Mouse (Mus musculus) brain, embryonic 18.5 days (tissue): ENCODE measurements around the gene Vegfa.

Source experiments
- DNase-seq: peaks from one replicate; pipeline ENCODE4 v3.0.0-alpha.2; 2012; ENCODE audit warnings: low read depth, low spot score

The Vegfa gene

DNA sequence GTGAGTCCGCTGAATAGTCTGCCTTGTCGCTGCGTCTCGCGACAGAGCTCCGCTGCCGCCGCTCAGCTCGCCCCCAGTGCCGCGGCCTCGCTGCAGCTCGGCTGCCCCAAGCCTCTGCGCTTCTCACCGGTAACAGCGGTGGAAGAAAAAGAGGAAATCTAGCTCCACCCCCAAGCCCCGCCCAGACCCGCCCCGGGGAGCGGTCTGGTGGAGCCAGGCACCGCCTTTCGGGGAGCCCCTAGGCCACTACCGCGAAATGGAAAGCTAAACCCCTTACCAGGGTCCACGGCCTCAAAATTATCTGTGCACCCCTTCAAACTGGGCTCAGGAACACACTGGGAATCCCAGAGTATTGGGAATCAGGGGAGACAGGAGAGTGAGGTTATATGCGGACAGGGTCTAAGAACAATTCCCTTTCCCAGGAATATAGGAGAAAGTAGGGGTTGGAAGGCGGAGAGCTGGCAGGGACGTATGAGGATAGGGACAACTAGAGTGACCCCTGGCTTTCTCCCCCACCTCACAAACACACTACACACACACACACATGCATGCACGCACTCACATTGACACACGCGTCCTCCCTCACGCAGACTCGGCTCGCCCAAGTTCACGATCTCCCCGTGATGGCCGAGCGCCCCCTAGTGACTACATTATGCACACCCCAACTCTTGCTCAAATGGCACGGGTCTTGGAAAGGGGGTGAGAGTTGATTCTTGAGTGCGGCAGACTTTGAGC lies at the start of gene Vegfa:
Gene Vegfa, minus strand, starts transcription at position 113 of the 735 bp plus-strand sequence.
- DNase-seq = peak; percentile 80

DNA sequence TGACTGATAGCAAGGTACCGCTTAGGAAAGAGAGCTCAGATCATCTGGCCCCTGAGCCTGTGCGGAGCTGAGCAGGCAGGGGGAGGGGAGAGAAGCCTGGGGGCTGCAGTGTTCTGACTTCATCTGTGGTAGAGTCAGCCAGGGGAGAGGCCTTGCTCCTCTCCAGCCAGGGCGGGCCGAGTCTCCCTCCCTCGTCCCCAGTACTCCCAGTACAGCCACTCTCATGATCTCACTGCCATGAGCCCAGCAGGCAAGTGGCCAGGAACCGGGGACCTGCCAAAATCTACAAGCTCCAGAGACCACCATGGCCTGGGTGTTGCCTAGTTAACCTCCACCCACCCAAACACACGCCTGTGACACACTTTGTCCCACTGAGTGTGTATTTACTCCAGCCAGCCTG lies 49.5 kb upstream of the Vegfa start:
- DNase-seq = no peak

GRCm38 (mm10) chr17:46081042-46081441 lies 48.9 kb upstream of the Vegfa start:
- DNase-seq = no peak

DNA sequence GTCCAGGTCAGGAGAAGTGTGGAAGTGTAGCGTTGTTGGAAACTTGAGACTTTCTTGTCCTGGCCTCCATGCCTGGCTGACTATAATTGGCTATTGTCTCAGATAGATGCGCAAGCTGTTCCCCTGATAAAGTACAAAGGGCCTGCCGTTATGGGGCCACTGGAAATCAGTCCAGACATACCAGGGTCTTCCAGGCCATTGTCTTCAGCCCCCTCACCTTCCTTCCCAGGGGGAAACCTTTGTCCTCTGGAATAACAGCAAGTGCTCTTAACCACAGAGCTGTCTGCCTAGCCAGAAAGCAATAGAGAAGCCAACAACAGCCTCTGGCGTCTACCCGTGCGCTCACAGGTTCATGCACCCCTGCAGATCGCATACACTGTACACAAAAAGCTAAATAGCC lies 48.2 kb upstream of the Vegfa start:
- DNase-seq = no peak

DNA sequence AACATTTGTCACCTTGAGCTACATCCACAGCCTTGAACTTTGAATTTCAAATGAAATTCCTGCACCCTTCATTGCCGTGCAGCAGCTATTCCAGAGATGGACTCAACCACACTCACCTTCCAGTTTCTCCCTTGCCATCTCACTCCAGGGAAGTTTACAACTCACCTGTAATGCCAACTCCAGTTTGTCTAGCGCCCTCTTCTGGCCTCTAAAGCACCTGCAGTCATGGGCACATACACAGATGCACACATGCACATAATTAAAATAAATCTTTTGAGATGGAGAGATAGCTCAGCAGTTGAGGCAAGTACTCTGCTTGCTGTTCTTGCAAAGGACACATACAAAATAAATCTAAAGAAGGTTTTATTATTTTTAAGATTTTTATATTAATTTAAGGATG lies 46.9 kb upstream of the Vegfa start:
- DNase-seq = no peak

DNA sequence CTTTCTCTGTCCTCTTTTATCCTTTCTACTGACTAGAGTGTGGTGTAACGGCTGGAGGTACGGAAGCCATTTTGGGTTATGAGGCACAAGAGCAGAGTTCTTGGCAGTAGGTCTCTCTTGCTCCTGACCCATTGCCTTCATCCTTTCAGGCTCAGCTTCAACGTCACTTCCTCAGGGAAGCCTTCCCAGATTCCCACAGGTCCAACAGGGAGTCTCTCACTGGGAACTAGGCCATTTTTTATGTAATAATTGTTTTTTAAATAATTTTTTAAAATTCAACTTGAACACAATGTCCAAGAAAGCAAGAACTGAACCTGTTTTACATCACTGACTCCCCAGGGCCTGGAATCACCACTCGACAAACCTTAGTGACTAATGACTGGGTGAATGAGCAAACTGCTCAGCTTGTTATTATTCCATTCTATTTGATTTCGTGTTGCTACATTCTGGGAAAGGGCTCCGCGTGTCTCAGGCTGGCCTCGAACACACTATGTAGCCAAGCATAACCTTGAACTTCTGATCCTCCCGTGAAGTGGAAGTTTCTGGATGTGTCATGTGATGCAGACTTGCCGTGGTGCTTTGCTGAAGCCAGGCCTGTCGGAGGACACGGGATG lies 45.9 kb upstream of the Vegfa start:
- DNase-seq = no peak

GRCm38 (mm10) chr17:46076260-46076551 lies 44.0 kb upstream of the Vegfa start:
- DNase-seq = no peak

DNA sequence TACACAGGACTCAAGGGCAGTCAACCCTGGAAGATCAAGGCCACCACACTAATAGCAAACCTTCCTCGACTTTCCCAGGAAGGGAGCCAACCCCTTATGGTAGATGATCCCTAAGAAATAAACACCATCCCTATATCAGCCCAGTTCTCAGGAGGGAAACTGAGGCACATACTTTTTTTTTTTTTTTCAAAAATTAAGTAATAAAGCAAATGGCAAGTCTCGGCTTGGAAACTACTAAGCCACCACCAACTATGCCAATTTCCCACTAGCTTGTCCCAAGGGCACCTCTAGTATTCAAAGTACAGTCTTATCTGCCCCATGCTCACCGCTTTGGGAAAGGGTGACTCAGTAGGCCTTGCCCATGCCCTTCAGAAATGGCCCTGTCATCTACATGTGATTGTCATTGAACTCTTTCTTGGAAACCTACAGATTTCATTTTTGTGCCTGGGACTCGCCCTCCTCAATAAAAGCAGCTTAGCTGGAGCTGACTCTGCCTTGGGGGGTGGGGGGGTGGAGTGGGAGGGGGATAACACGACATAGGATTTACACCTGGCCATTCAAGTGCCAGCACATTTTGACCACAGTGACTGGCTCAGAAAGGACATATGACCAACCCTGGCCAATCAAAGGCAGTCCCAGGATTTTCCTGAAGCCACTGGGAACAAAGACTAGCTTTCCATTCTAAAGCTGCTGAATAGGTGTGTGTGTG lies 43.5 kb upstream of the Vegfa start:
- no peak for DNase-seq

DNA sequence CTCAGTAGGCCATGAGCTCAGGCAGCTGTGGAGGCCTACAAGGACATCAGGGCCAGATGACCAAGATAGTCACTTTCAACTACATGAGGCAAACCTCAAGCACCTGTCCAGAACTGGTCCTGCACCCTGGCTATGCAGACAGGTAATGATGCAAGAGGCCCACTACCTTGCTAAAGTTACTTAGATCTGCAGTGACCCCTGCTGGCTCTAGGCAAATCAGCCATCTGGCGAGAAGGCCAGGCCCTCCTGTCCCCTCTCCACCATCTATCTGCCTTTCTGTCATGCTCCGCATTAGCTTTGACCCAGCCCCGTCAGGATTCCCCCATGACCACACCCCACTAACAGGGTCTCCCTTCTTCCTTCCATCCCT lies 42.9 kb upstream of the Vegfa start:
- no peak for DNase-seq

GRCm38 (mm10) chr17:46074398-46075115 lies 42.4 kb upstream of the Vegfa start:
- DNase-seq = no peak

GRCm38 (mm10) chr17:46073730-46074301 lies 41.6 kb upstream of the Vegfa start:
- DNase-seq = no peak

DNA sequence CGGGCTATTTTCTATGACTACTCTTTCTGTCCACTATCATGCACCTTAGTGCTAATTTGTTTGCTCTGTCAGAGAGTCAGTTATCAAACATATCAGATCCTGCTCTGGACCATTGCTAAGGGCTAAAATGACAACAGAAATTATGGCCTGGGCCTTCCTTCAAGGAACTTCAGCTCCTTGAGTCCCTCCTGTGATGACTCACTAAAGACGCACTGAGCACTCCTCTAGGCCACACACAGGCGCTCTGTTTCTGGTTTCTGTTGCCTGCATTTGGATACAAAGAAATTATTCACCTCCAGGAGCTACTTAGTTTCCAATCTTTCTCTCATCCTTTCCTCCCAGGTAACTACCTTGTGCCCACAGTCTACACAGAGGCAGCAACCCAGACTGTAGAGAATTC lies 39.4 kb upstream of the Vegfa start:
- no peak for DNase-seq

DNA sequence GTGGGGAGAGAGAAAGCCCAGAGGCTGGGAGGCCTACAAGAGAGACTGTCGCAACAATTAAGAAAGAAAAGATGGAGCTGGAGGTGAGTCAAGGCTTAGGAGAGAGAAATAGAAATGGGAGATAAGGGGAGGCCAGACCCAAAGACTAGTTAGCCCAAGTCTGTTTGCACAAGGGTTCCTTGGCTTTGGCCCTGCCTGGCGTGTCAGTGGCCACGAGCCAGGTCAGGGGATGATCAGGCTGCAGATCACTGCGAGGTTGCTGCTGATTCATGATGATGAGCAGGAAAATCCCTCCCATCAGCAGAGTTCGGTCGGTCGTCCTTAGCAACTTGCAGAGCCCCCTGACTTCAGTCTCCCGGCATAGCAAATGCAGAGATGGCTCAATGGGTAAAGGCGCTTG lies 37.9 kb upstream of the Vegfa start:
- no peak for DNase-seq

DNA sequence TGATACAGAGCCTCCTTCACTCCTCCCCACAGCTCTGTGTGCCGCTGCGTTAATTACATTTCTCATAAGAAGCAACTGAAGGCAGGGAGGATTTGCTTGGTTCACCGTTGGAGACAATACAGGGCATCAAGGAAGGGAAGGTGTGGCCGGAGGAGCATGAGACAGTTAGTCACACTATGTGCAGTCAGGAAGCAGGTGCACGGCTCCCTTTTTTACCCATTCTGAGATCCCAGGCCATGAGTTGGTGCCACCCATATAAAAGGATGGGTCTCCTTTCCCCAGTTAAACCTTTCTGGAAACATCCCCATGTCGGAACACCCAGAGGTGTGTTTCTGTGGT lies 31.8 kb upstream of the Vegfa start:
- no peak for DNase-seq

DNA sequence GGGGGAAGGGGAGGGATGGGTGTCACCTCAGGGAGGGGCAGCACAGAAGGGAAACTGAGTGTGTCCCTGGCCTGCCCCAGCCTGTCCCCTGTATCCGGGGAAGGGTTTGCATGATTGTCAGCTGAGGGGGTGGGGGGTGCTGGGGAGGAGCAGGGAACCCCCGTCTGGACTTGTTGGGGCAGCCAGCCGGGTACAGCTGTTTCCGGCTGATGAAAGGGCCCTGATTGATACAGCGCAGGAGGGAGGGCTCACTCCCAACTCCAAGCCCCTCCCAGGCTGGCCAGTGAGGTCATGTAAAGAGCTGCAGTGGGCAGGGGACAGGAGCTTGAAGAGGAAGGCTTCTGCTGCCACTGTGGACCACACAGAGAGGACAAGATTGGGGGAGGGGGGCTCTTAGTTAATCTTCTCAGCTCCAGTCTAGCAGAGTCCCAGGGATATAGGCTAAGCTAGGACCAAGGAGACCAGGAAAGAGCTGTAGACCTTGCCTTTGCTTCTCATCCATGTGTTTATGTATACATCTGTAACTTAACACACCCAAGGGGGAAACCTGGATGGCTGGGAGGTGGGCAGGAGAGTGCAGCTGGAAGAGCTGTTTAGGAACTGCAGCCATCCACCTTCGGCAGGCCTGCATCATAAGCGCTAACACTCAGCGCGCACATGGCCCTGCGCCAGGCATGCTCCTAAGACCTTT lies 31.3 kb upstream of the Vegfa start:
- no peak for DNase-seq

DNA sequence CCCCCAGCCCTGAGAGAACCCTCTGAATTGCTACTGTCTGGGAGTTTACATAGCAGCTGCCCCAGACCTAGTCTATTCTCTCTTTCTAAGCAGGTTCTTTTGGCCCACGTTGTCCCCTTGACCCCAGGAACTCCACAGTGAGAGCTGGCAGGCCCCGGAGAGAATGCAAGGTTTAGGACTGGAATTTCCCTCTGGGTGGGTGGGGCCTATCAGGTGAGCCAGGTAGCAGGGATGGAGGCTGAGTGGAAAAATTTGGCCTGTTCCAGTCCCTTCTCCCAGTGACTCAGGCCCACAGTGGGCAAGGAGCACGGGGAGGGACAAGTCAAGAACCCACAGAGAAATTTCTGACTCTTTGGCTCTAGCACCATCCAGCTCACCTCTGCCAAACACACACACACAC lies 28.1 kb upstream of the Vegfa start:
- no peak for DNase-seq

DNA sequence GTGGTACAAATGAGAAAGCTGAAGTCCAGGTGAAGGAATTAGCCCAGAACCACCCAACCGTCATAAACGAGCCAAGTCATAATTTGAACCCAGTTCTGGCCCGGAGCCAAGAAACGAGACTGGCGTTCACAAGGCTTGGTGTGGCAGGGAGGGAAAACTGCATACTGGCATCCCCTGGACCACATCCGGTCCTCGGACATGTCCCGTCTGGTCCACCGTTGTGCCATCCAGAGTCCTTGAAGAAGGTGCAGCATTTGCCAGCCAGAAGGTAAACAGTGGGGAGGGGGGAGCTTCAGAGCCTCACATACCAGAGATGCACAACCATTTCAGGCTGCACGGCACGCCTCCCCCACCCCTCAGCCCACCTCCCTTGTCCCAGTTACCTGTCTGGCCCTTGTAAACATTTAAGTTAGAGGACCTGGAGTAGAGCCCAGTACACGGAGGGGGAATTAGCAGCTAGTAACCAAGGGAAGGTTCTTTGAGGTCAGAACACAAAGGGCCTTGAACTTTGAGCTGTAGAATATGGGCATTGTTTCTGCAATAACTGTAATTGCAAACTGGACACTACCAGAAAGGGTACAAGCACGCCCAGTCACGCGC lies 27.2 kb upstream of the Vegfa start:
- DNase-seq = no peak

DNA sequence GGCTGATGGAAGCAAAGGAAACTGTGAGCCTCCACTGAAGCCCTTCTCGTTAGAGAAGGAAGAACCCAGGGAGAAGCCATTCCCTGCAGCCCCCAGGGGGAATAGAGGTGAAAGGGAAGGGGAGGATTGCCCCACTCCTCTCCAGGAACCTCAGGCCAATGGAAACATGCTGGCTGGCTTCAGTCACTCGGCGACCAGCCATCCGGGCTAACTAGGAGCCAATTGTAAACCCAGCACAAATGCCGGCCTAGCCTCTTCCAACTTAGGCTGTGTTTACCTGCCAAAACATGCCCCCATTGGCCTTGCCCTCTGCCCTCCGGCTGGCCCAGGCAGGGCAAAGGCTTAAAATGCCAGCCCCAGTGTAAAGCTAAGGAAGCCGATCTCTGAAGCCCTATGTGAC lies 24.1 kb upstream of the Vegfa start:
- no peak for DNase-seq

DNA sequence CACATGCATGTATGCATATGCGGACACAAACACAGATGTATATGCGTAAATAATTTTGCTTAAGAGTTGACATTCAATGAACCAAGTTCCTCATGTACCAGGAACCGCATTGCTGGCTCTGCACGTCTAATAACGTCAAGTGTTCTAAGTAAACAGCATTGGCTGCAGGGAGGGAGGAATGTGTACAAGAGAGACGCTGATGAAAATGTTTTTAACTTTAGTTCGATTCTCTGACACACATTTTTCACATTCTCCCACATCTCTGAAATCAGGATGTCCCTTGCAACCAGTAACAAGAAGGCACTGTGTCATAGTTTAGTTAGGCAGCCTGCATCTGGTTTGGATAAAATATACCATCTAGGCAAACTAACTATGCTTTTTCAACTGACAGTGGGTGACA lies 23.6 kb upstream of the Vegfa start:
- no peak for DNase-seq

DNA sequence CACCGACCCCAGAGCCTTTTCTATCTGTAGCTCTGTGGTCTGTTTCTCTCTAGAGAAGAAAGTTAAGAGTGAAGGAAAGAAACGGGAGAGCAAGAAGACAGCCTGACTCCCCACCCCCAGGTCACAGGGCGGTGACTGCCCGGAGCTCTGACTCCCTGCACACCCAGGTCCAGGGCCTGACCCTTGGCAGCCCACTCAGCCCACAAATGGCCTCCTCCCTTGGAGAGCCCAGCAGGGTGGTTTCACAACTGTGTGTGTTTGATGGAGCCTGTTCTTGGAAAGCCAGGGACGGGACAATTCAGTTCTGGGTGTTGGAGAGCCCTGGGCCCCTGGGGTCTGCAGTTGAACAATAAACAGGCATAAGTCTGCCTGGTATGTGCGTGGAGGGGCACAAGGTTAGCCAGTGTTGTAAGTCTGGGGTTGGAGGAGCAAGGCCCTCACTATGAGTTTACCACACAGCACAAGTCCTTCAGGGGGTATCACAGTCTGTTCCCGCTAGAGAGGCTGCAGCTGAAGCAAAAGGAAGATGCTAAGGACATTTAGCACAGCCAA lies 21.2 kb upstream of the Vegfa start:
- DNase-seq = no peak

DNA sequence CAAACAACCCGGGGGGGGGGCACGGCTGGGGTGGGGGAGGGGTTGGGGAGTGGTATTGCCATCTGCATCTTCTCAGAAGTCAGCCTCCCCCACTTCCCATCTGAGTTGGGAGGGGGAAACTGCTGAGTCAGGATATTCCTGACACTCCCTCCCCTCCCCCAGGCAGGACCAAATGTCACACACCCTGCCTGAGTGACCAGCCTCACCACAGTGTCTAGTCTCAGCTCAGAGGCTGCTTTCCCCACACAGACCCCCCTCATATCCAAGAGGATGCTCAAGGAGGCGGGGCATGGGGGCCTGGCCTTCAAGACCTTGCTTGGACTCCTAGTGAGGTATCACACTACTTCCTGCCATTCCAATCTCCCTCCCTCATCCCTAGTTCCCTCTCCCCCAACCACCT lies 20.0 kb upstream of the Vegfa start:
- no peak for DNase-seq
